Mouse (Mus musculus): Measurements from ENCODE around the gene Ryr1.

Gene Ryr1

GRCm38 (mm10) chr7:29124970-29125369 is at the start of gene Ryr1:
Ryr1 (minus strand) TSS chr7:29125179.
- peak; percentile 86 for DNase-seq (ENCODE audit: low read depth)

- DNase-seq (ENCODE audit: low read depth) = no peak
Observed at GRCm38 (mm10) chr7:29172390-29173016, 47.5 kb upstream of the Ryr1 start.

- DNase-seq (ENCODE audit: low read depth) = no peak
Observed at GRCm38 (mm10) chr7:29171562-29172097, 46.7 kb upstream of the Ryr1 start.

- DNase-seq (ENCODE audit: low read depth) = no peak
Observed at GRCm38 (mm10) chr7:29170755-29171561, 46.0 kb upstream of the Ryr1 start.

- peak; percentile 97 for DNase-seq (ENCODE audit: low read depth)
Observed at GRCm38 (mm10) chr7:29170066-29170754, 45.2 kb upstream of the Ryr1 start, which contains the start of the genes Ggn and Spred3. Ggn (plus strand) TSS chr7:29170210. Spred3 (minus strand) TSS chr7:29170411.

GRCm38 (mm10) chr7:29169231-29170065 is 44.5 kb upstream of the Ryr1 start:
- DNase-seq (ENCODE audit: low read depth) = no peak

GRCm38 (mm10) chr7:29168791-29169230 is 43.8 kb upstream of the Ryr1 start:
- DNase-seq (ENCODE audit: low read depth) = no peak

GRCm38 (mm10) chr7:29168121-29168695 is 43.2 kb upstream of the Ryr1 start:
- peak; percentile 43 for DNase-seq (ENCODE audit: low read depth)

GRCm38 (mm10) chr7:29167656-29168055 is 42.7 kb upstream of the Ryr1 start:
- no peak for DNase-seq (ENCODE audit: low read depth)

- no peak for DNase-seq (ENCODE audit: low read depth)
Observed at GRCm38 (mm10) chr7:29162750-29163525, 38.0 kb upstream of the Ryr1 start.

- no peak for DNase-seq (ENCODE audit: low read depth)
Observed at GRCm38 (mm10) chr7:29162294-29162693, 37.3 kb upstream of the Ryr1 start.

GRCm38 (mm10) chr7:29158264-29158663 is 33.3 kb upstream of the Ryr1 start:
- no peak for DNase-seq (ENCODE audit: low read depth)

GRCm38 (mm10) chr7:29155838-29156782 is 31.1 kb upstream of the Ryr1 start, which contains the start of gene Fam98c:
Fam98c (minus strand) TSS chr7:29156234.
- DNase-seq (ENCODE audit: low read depth) = peak; percentile 88

GRCm38 (mm10) chr7:29155196-29155837 is 30.3 kb upstream of the Ryr1 start:
- DNase-seq (ENCODE audit: low read depth) = peak; percentile 91

- peak; percentile 31 for DNase-seq (ENCODE audit: low read depth)
Observed at GRCm38 (mm10) chr7:29154018-29154720, 29.2 kb upstream of the Ryr1 start.

GRCm38 (mm10) chr7:29151486-29151885 is 26.5 kb upstream of the Ryr1 start:
- DNase-seq (ENCODE audit: low read depth) = no peak

GRCm38 (mm10) chr7:29148771-29149170 is 23.8 kb upstream of the Ryr1 start:
- no peak for DNase-seq (ENCODE audit: low read depth)

Measured in 416B (cell line).